16 mouse cellular contexts compared by ENCODE assay signal in the genomic region with DNA sequence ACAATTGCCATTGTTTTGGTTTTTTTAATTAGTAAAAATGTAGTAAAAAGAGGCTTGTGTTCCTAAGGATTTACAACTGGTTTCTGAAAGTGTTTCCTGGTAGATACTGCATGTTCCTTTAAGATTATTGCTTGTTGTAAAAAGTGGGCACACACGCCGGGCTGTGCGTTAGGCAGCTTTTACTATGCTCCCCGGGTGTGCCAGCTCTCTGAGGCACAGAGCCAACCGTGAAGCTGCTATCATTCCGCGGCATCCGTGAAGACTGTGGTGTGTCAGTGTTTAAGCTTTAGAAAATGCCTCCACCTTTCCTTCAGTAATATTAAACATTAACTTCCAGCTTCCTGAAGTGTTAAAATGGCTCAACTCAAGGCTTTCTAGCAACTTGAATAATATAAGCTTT. TPM values are rescaled to one million over a fixed set of nuclear protein-coding genes. Genes with fewer than 3 reads are reported as not detected.
A peak's percentile ranks its signal among the peaks of the same experiment; 100 is the strongest.
DNase-seq lines count a peak whose midpoint lies in the region; TF ChIP-seq lines count a peak whose summit lies in the region.
"Had no signal": no experiment of that assay in that cellular context is flagged by ENCODE, and none has a peak within 500 bp of the region (broad histone marks: within the 10 kb centered on the region; RNA-seq: fewer than 3 reads in every experiment).

No protein-coding gene starts in this region.

- intact Hi-C loops in left cerebral cortex, postnatal 4 days (cut with DNase I), result no loop called here

- DNase-seq in cerebellum, postnatal 10 days, result peak; percentile 62 to 76
- no peak for DNase-seq in cerebellum, adult 9-10 months
- peak; percentile 9 for DNase-seq in kidney, adult 2 months
- DNase-seq in kidney, adult 18-20 months, result no peak
- DNase-seq in left cerebral cortex, postnatal 4 days, result peak; percentile 51
- DNase-seq in left cerebral cortex, adult 11 months (ENCODE audit: low spot score), result no peak
- DNase-seq in brain, adult 2 months (ENCODE audit: low read depth, low spot score), result peak; percentile 2
- DNase-seq in embryonic facial prominence, embryonic 10.5 days (ENCODE audit: low spot score), result no peak
- DNase-seq: gastrocnemius, postnatal 36 days; liver, embryonic 13.5 days had no signal

- H3K4me3 ChIP-seq in kidney, adult 2 months (ENCODE audit: insufficient read depth, low read depth, low read length), result no peak overlapping the region
- H3K4me3 ChIP-seq in embryonic facial prominence, embryonic 10.5 days, result no peak overlapping the region
- H3K4me3 ChIP-seq: hindbrain, embryonic 12.5 days; limb, embryonic 12.5 days; liver, embryonic 13.5 days; midbrain, embryonic 13.5 days had no signal

- H3K27ac ChIP-seq in kidney, adult 2 months (ENCODE audit: insufficient read depth, low read depth, low read length), result no peak overlapping the region
- H3K27ac ChIP-seq in embryonic facial prominence, embryonic 10.5 days (replicated peaks), result no peak overlapping the region
- H3K27ac ChIP-seq: hindbrain, embryonic 12.5 days; limb, embryonic 12.5 days; liver, embryonic 13.5 days; midbrain, embryonic 13.5 days had no signal

- H3K9me3 ChIP-seq in embryonic facial prominence, embryonic 10.5 days, result no peaks in the 10 kb centered on the region
- H3K9me3 ChIP-seq: hindbrain, embryonic 12.5 days; limb, embryonic 12.5 days; liver, embryonic 13.5 days; midbrain, embryonic 13.5 days had no signal

- no peak for TF ChIP-seq POLR2A in kidney, adult 2 months (IDR thresholded peaks at IDR 0.05; ENCODE audit: low read depth, low read length)

- H3K4me1 ChIP-seq in kidney, adult 2 months (ENCODE audit: control insufficient read depth, insufficient read depth, low read length), result no peaks in the 10 kb centered on the region
- no peaks in the 10 kb centered on the region for H3K4me1 ChIP-seq in embryonic facial prominence, embryonic 10.5 days
- H3K4me1 ChIP-seq: hindbrain, embryonic 12.5 days; limb, embryonic 12.5 days; liver, embryonic 13.5 days; midbrain, embryonic 13.5 days had no signal

- no peak for TF ChIP-seq CTCF in kidney, adult 2 months (conservative IDR thresholded peaks at IDR 0.05; ENCODE audit: insufficient read depth, insufficient read length, low read depth, low read length)

- 22% methylated on average over 8 of the region's 8 CpGs for WGBS in kidney, adult 2 months
- WGBS in embryonic facial prominence, embryonic 10.5 days, result 68% methylated on average over 8 of the region's 8 CpGs

- H3K27me3 ChIP-seq in kidney, adult 2 months (replicated peaks; ENCODE audit: control insufficient read depth, insufficient read depth, low read length), result no peaks in the 10 kb centered on the region; the same call in 1 of the 2 replicates
- no peaks in the 10 kb centered on the region for H3K27me3 ChIP-seq in embryonic facial prominence, embryonic 10.5 days (replicated peaks; ENCODE audit: low read depth, poor library complexity, severe bottlenecking)
- H3K27me3 ChIP-seq: hindbrain, embryonic 12.5 days; limb, embryonic 12.5 days; liver, embryonic 13.5 days; midbrain, embryonic 13.5 days had no signal

- no peaks in the 10 kb centered on the region for H3K36me3 ChIP-seq in kidney, adult 2 months (ENCODE audit: control insufficient read depth, insufficient read depth, low read length)
- no peaks in the 10 kb centered on the region for H3K36me3 ChIP-seq in embryonic facial prominence, embryonic 10.5 days (replicated peaks)
- H3K36me3 ChIP-seq: hindbrain, embryonic 12.5 days; limb, embryonic 12.5 days; liver, embryonic 13.5 days; midbrain, embryonic 13.5 days had no signal

RNA-seq across cellular contexts. Expression of gene Atoh1, which starts 35.0 kb away (rescaled TPM):
- not detected in 2 replicates for polyA plus RNA-seq in kidney, adult 2 months (2012; rRNA removed)
- total RNA-seq in left cerebral cortex, postnatal 4 days (2021), result not detected
- 1.1 and 2.9 TPM in 2 replicates for polyA plus RNA-seq in embryonic facial prominence, embryonic 10.5 days (2016; fragmentation: Nextera tagmentation; extraction: Ambion mirVana)
- total RNA-seq: gastrocnemius, postnatal 36 days; layer of hippocampus, postnatal 14 days; MEL had no signal
- polyA plus RNA-seq: heart, postnatal 0 days; limb, embryonic 12.5 days; liver, embryonic 13.5 days had no signal

Comparison
In these comparisons a context has a peak if more than half of its experiments do, and no peak if none do; other contexts are left out.
1. DNase-seq: peak in cerebellum, postnatal 10 days (2 of 2), kidney, adult 2 months (single experiment), left cerebral cortex, postnatal 4 days (single experiment) and brain, adult 2 months (single experiment); none in cerebellum, adult 9-10 months (single experiment), kidney, adult 18-20 months (single experiment), left cerebral cortex, adult 11 months (single experiment) and embryonic facial prominence, embryonic 10.5 days (single experiment).